Mouse (Mus musculus) bone marrow, adult 2 months (tissue): ENCODE measurements at regions not wholly inside any gene's neighbourhood (a gene's known extent, or its start where the extent isn't known, plus 50 kb on each side); places are given as distances from the start of the nearest gene placed in this dataset.
A peak's percentile ranks its signal among the peaks of the same experiment; 100 is the strongest.

Experiments used
- H3K27ac ChIP-seq: fragments of 200-500 bp; 2 replicates; pipeline ENCODE4 v1.5.1; 2012; ENCODE audit warnings: low read depth, mild to moderate bottlenecking, control low read depth, inconsistent platforms, low read length; ENCODE audit not compliant: control insufficient read depth, poor library complexity, insufficient read depth
- H3K4me1 ChIP-seq: fragments of 200-500 bp; 2 replicates; pipeline ENCODE4 v1.6.1; 2011; ENCODE audit warnings: low read length; ENCODE audit not compliant: control insufficient read depth, insufficient read depth
- H3K4me3 ChIP-seq: fragments of 200-500 bp; replicated peaks from 2 replicates; pipeline ENCODE3; 2011; ENCODE audit warnings: mild to moderate bottlenecking, low read depth, low read length, control low read depth; ENCODE audit not compliant: control insufficient read depth
- CTCF ChIP-seq: fragments of 200-500 bp; IDR thresholded peaks from 2 replicates; pipeline ENCODE4 v1.5.1; 2011; ENCODE audit warnings: low read length, control low read depth; ENCODE audit not compliant: control insufficient read depth, insufficient read depth
- POLR2A ChIP-seq: fragments of 200-500 bp; IDR thresholded peaks from 2 replicates; pipeline ENCODE4 v1.6.1; 2011; ENCODE audit warnings: low read depth, mild to moderate bottlenecking, control low read depth, low read length, borderline replicate concordance; ENCODE audit not compliant: control insufficient read depth
- WGBS: fragments of 180-500 bp; shearing (Covaris S2); methylation state at CpG from one replicate; pipeline ENCODE4 v1.1.7; 2018; 5-methylcytosine and 5-hydroxymethylcytosine counted together

DNA sequence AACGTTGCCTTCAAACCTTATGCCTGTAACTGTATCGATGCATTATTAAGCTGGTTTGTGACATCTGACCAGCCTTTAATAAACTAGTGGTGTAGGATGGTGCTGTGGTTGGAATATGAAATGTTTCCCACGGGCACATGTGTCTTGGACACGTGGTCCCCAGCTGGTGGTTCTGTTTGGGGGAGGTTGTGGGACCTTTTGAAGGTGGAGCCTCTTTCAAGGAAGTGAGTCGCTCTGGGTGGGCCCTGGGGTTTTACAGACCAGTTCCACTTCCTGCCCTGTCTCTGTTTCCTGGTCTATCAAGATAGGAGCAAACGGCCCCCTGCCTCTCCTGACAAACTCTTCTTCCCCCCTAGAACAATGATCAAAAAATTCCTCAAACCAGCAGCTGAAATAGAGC, 232.1 kb downstream of the Gadd45g start:
- Histone ChIP-seq H3K4me1 (peaks cover 2% of the 10 kb centered on the region; the same call in 1 of the 2 replicates), H3K4me3 (no peak overlapping the region), H3K27ac (no peak overlapping the region)
- 9% methylated on average over 6 of the region's 6 CpGs for WGBS
- no peak for TF ChIP-seq POLR2A
- no peak for TF ChIP-seq CTCF

- Histone ChIP-seq H3K4me1 (peaks cover 4% of the 10 kb centered on the region), H3K4me3 (no peak overlapping the region), H3K27ac (no peak overlapping the region)
- no peak for TF ChIP-seq POLR2A
- no peak for TF ChIP-seq CTCF
- 46% methylated on average over 14 of the region's 14 CpGs for WGBS
Measured at GRCm38 (mm10) chr13:52079678-52080246, 233.3 kb downstream of the Gadd45g start.

- TF ChIP-seq POLR2A (no peak), CTCF (no peak)
- 38% methylated on average over 9 of the region's 9 CpGs for WGBS
- Histone ChIP-seq H3K27ac (peak overlapping the region; percentile 71), H3K4me3 (no peak overlapping the region), H3K4me1 (peaks cover 5% of the 10 kb centered on the region)
Measured at GRCm38 (mm10) chr13:52083601-52084455, 237.3 kb downstream of the Gadd45g start.

- no peak overlapping the region for H3K4me3 ChIP-seq
- TF ChIP-seq POLR2A (no peak), CTCF (no peak)
- H3K27ac ChIP-seq, result peak overlapping the region; percentile 57
- WGBS, result 7% methylated on average over 3 of the region's 3 CpGs
- H3K4me1 ChIP-seq, result peaks cover 5% of the 10 kb centered on the region
Measured at GRCm38 (mm10) chr13:52085110-52085509, 238.6 kb downstream of the Gadd45g start.

- TF ChIP-seq CTCF (no peak), POLR2A (no peak)
- Histone ChIP-seq H3K27ac (no peak overlapping the region), H3K4me1 (peaks cover 5% of the 10 kb centered on the region), H3K4me3 (no peak overlapping the region)
- WGBS, result 65% methylated on average over 8 of the region's 8 CpGs
Measured at GRCm38 (mm10) chr13:52088319-52088718, 241.8 kb downstream of the Gadd45g start.

DNA sequence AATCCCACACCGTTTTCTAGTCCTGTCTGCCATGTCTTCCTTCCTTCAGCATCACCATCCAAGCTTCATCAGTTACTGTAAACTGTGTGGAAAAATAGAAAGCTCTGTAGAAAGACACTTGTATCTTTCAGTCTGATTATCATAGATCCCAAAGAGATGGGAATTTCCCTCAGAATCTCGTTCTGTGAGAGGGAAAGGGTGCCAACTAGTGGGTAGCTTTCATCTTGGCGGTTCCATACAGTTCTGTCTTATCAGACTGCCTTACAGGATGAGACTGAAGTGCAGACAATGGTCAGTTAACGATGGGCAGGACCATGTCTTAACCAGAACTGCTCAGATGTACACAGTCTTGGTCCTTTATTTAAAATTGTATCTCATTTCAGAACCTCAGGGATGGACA, 243.9 kb downstream of the Gadd45g start:
- WGBS, result 73% methylated on average over 4 of the region's 4 CpGs
- TF ChIP-seq CTCF (no peak), POLR2A (no peak)
- Histone ChIP-seq H3K4me1 (no peaks in the 10 kb centered on the region; the same call in 1 of the 2 replicates), H3K4me3 (no peak overlapping the region), H3K27ac (no peak overlapping the region)

GRCm38 (mm10) chr13:52094785-52095184, 248.3 kb downstream of the Gadd45g start:
- no peak for TF ChIP-seq CTCF
- no peak for TF ChIP-seq POLR2A

GRCm38 (mm10) chr13:52096506-52096905, 250.0 kb downstream of the Gadd45g start:
- H3K4me1 ChIP-seq, result no peaks in the 10 kb centered on the region; the same call in none of the 2 replicates
- H3K27ac ChIP-seq, result no peak overlapping the region
- WGBS, result 72% methylated on average over 7 of the region's 7 CpGs
- TF ChIP-seq POLR2A (no peak), CTCF (no peak)
- H3K4me3 ChIP-seq, result no peak overlapping the region

More at GRCm38 (mm10) chr13:52094785-52095184, 248.3 kb downstream of the Gadd45g start:
- Histone ChIP-seq H3K27ac (no peak overlapping the region), H3K4me1 (no peaks in the 10 kb centered on the region; the same call in 1 of the 2 replicates), H3K4me3 (no peak overlapping the region)
- WGBS, result 75% methylated on average over 7 of the region's 7 CpGs
